Mouse (Mus musculus) natural killer cell, adult 2 months (primary cell): ENCODE results near the gene Dtx3.

ENCODE experiments used
- DNase-seq, 2 experiments: peaks; one replicate each; pipeline ENCODE4 v3.0.0; 2022; ENCODE audit warnings: low spot score in 2 of 2

The Dtx3 gene

DNA sequence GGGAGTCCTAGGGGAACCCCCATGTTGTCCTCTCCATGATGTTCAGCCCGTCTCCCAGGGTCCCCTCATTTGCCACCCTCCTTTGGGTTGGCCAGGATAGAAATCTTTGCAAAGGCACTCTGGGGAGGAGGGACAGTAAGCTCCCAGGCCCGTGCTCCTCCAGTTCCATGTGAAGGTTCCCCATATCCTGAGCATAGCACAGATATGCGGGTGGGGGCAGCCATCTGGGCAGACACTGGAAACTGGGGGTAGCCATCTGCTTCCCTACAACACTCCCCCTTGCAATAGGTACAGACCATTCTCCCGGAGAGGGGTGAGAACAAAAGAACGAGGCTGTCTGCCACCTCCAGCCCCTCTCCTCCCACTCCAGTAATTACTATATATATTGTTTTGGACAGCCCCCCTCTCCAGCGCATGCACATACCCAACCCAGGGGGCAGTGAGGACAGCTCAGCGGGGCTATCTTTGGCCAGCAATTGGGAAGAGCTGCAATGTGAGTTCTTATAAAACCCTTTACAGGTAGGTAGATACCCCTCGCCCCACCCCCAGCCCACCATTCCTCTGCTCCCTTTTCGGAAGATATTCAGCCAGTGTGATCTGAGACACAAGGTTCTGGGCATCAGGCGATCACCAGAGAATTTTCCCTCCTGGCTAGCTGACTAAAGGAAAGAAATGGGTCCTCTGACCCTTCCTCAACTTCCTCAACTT, 8.0 kb downstream of the Dtx3 start:
- no peak for DNase-seq

GRCm38 (mm10) chr10:127186451-127186850, 9.1 kb downstream of the Dtx3 start:
- DNase-seq: no peak

- DNase-seq: no peak
Measured at GRCm38 (mm10) chr10:127185506-127185905, 10.0 kb downstream of the Dtx3 start.

DNA sequence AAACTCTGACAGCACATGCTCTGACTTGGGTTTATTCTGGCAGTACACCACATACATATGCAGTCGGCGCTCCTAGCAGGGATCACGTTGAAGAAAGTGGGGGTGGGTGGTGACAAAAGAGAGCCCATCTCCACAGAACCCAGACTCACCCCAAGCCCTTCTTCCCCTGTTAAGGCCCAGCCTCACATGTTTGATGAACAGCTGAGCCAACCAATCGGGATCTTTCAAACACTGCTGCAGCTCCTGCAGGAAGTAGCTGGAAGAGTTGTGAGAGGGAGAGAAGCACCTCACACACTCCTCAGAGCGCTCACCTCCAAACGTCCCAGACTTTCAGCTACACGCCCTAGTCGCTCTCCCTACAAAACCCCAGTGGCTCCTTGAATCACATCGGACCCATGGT, 10.4 kb downstream of the Dtx3 start:
- no peak for DNase-seq

DNA sequence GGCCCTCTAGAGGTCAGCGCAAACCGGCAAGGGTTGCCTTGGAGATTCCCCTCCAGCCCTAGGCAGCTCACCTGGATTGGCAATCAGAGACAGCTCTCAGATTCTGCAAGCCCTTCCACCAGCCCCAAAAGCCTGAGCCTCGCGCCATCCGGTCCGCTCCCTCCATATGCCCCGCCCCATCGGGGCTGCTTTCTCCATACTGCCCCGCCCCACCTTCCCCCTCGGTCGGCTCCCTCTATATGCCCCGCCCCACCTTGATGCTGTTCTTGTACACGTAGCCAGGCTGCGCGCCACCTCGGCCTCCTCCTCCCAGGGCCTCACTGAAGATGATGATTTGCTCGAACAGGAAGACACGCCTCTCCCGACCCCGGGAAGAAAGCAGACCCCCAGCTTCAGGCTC, 11.8 kb downstream of the Dtx3 start:
- DNase-seq: no peak

DNA sequence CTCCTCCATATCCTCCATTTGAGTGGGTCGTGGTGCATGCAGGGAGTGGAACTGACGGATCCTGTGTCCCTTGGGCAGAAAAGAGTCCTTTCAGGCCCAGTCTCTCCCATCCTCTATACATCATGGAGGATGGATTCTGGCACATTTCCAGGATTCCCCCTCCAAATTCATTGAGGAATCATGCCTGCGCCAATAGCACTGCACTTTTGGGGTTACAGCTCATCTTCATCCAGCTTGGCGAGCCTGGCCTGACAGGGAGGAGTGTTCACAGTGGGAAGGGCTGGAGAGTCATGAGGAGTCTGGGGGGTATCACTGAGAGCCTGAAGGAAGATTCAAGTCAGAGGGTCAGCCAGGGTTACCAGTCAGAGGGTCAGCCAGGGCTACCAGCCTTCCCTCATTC, 12.9 kb downstream of the Dtx3 start:
- DNase-seq: no peak

GRCm38 (mm10) chr10:127181566-127181965, 14.0 kb downstream of the Dtx3 start:
- DNase-seq: no peak

GRCm38 (mm10) chr10:127180695-127181047, 14.9 kb downstream of the Dtx3 start:
- no peak for DNase-seq

GRCm38 (mm10) chr10:127179871-127180694, 15.4 kb downstream of the Dtx3 start, which contains the start of gene Slc26a10:
TSS of gene Slc26a10 (minus strand) at chr10:127180645.
- no peak for DNase-seq

DNA sequence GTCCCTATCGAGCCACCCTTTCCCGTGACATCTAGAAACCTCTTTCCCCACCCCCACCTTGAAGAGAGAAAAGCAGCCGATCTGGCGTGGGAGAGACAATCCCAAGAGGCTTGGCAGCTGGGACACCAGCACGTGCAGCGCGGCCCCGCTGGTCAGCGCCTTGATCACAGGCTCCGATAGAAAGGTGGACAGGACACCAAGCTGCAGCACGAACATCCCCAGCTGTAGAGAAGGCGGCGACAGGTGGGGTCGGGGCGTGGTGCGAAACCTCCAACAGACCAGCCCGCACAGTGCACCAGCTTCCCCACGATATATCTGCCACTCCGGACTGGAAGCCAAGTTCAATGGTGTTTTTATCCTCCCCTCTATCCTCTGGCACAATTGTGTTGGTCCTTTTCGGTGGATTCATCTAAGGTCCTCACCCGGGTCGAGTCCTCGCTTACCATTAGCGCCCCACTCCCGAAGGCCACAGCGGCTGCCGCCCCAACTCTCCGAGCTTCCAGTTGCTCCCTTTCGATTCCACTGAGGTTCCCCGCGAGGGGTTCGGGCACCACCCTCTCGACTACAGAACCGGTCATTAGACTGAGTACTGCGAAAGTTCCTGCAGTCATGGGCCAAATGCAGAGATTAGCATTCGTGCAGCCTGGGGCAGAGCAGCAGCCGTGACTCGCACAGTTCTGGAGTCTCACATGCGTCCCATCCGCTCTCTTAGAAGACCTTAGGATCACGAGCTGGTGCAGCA, 17.1 kb downstream of the Dtx3 start:
- no peak for DNase-seq

- DNase-seq: no peak
Measured at GRCm38 (mm10) chr10:127177719-127178118, 17.8 kb downstream of the Dtx3 start.

GRCm38 (mm10) chr10:127177235-127177634, 18.3 kb downstream of the Dtx3 start:
- no peak for DNase-seq

DNA sequence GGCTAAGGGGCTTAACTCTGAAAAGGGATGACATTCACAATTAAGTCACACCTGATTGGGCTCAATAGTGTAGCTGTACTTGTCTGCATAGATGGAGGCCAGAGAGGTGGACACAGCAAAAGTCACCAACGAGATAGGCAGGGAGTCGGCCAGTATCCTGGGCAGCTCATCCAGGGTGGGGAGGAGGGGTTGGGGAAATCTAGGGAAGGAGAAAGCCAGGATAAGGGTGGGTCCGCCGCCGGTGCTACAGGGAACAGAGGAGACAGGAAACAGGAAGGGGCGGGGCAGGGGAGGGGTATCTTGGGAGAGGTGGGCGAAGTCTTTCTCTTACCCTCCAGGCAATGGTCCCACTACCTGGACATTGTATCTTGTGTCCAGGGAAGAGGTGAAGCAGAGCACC, 18.8 kb downstream of the Dtx3 start:
- no peak for DNase-seq

- no peak for DNase-seq
Measured at GRCm38 (mm10) chr10:127176228-127176627, 19.3 kb downstream of the Dtx3 start.

DNA sequence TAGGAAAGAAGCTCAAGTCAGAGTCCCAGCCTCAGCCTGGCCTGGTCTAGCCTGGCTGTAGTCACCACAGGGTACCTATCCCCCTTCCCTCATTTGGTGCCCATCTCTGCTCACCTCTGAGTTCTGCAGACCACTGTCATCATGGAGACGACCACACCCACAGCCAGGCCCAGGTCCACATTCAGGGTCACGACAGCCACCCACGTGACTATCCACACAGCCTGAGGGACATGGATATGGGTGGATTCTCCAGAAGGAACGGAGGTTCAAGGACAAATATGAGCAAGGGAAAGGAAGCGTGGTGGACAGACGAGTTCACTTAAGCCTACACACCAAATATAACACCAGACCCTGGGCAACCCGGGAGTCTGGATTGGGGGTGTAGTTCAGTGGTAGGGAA, 21.4 kb downstream of the Dtx3 start:
- DNase-seq: no peak

DNA sequence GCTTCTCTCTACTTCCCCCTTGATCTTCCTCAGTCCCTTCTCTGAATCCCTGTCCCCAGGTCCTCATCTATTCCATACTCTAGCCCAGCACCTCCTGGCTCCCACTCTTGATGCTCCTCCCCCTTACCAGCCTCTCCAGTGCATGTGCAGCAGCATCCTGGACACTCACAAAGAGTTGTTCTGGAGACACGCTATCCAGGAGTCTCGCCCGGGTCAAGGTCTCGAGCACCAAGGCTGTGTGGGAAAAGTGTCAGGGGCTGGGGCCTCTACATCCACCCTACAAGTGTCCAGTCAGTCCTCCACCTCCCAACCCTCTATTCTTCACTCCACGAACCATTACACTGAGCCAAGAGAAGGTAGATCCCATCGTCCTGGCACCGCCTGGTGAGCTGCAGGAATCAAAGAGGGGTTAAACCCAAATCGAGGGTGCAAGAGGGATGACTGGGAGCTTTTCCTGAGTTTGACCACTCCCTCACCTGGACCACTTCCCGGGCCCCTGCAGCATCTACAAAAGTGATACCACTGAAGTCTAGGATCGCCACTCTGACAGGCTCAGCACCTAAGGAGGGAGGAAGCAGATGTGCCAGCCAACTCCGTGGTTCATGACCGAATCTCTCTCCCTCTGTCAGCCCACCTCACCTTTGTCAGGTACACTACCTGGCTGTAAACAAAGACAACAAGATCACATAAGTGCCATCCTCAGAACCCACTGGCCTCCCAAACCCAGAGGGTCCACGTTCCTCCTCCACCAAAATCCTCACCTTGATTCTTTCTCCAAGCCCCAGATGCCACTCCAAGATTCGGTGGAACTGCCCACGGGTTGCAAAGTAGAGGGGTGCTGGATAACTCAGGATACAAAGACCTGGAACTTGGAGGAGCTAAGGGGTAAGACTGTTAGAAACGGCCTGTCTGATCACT, 22.1 kb downstream of the Dtx3 start:
- DNase-seq: no peak

DNA sequence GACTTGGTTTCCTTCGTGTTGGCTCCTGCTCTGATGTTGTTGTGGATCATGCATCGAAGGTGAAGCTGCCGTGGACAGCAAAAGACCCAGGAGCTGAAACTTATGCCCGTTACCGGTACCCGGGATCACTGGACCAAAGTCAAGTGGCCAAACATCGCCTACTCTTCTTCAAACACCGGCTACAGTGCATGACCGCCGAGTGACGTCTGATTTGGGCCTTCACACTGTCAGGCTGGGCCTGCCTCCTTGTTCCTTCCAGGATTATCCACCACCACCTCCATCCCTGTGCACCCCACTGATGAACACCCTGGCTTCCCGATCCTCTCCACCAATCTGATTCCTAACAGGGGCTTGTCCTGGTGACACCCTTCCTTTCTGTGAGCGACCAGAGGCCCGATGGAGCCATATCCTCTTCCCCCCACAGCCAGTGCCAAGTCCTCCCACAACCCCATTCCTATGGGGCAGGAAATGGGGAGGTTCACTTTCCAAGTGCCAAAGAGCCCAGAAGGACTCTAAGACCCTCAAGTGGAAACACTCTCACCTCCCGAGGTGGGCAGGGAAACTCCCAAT, 23.8 kb downstream of the Dtx3 start:
- DNase-seq: no peak

DNA sequence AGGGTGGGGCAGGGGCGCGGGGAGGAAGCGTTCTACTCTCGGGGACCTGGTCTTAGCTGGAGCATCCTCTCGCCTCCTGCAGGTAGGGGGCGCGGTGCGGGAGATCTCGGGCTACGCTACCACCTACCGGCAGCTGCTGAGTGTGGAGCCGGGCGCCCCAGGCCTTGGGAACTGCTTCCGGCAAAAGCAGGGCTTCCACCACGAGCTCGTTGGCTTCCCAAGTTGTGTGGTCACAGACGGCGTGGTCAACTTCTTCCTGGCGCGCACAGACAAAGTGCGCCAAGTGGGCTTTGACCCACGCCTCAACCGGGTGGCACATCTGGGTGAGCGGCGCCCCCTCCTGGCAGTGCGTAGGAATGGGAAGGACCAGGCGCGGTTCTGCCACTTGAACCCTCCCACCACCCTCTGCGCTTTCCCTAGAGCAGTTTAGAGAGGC, 24.7 kb downstream of the Dtx3 start:
- DNase-seq: peak; percentile 84 to 89

DNA sequence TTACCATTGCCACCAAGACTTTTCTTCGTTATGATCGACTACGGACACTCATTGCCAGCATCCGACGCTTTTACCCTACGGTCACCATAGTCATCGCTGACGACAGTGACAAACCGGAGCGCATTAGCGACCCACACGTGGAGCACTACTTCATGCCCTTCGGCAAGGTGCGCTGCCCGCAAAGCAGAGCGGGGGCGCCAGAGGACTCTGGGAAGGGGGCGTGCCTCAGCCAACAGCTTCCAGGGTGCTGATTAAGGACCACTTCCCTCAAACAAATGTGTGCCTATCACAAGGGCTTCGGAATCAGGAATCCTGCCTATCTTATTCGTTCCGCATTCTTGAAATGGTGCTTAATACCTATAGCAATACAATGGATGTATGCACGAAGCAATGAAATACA, 25.5 kb downstream of the Dtx3 start:
- DNase-seq: no peak

GRCm38 (mm10) chr10:127167614-127168192, 27.8 kb downstream of the Dtx3 start:
- DNase-seq: no peak
